Mouse (Mus musculus) ovary, adult 18-20 months (tissue): ENCODE results near the gene Map4k2.

Experiments
- DNase-seq: peaks from one replicate; pipeline ENCODE4 v3.0.0; 2022; ENCODE audit warnings: low spot score, mixed read lengths

The Map4k2 gene

DNA sequence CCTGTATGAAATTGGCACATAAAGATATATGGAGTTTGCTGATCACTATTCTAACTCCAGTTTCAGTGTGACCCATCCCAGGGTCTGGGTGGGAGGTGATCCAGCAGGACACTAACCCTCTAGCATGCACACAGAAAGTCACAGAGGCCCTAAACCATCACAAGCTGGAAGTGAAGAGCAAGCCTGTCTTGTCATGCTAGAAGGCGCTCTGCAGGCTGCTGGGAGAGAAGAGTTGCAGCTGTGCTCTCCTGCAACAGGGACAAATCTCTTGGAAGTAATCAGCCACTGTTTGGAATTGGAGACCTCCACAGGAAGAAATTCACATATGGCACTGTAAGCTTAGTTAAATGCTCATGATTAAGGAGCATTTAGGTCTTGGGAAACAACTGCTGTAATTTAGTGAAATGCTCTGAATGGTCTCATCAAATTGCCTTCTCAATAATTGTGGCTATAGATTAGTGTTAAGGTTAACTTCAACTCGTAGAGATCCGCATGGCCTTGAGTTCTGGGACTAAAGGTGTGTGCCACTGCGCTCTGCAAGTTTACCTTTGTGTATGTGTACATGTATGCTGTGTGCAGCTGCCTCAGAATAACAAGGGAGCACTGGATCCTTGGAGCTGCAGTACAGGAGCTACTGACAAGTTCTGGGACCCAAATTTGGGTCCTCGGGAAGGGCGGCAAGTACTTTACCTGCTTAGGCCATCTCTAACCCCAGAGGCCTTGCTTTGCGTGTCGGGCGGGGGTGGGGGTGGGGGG, 39.7 kb downstream of the Map4k2 start:
- DNase-seq = no peak

- no peak for DNase-seq
These were observed 40.3 kb downstream of the Map4k2 start for GRCm38 (mm10) chr19:6381238-6381637.

DNA sequence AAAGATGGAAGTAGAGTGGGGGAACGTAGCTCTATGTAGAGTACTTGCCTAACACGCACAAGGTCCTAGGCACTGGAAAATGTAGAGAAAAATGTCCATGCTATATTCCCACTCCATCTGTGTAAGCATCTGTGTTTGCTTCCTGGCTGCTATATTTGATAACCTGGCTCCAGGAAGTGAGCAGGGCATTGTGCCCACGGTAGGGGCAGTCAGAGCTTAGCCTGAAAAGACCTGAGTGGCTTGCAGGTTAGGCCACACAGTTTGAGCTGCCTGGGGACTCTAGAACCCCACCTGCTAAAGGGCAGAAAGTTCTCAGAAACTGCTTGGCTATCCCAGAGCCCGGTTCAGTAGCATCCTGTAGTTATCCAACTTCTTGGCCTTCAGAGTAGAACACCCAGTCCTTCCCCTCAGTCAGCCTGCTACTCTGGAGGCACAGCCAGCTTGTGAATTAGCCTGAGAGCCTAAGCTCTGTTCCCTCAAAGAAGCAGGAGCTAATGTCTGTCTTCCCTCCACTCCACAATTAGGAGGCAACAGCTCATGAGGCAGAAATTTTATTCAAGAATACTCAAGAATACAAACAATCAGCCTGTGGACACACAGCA, 41.5 kb downstream of the Map4k2 start:
- no peak for DNase-seq

DNA sequence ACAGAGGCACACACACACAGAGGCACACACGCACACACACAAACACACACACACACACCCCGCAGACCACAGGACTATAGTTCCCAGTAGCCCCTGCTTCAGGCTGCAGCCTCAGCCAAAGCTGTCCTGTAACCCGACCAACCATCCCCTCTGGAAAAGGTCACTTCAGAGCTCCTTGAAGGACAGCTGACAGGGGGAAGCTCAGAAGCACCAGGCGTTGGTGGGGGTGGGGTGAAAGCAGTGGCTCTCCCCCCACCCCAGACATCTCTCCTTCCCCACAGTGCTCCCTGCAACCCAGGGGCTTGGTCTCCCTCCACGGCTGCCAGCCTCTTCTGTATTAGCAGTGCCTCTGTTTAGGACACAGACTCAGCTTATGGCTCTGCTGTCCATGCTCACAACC, 42.5 kb downstream of the Map4k2 start:
- no peak for DNase-seq

- DNase-seq = peak; percentile 61
These were observed 43.2 kb downstream of the Map4k2 start, which contains the start of gene Pygm for GRCm38 (mm10) chr19:6384128-6384527. TSS of gene Pygm (plus strand) at chr19:6384399.

DNA sequence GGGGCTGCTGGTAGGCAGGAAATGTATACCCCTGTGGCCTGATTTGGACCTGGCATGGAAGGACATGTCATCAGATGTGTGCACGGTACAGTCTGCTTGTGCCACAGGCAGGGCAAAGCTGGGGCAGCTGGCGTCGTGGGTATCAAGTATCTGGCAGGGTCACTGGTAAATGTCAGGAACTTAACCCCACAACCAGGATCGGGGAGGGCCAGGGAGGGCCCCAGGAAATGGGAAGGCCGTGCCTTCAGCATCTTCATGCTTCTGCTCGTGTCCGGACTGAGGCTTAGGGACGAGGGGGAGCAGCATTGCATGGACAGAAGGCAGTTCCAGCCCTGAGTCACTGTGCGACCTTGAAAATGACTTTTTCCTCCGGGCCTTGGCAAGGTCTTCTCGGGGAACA, 44.0 kb downstream of the Map4k2 start:
- no peak for DNase-seq

DNA sequence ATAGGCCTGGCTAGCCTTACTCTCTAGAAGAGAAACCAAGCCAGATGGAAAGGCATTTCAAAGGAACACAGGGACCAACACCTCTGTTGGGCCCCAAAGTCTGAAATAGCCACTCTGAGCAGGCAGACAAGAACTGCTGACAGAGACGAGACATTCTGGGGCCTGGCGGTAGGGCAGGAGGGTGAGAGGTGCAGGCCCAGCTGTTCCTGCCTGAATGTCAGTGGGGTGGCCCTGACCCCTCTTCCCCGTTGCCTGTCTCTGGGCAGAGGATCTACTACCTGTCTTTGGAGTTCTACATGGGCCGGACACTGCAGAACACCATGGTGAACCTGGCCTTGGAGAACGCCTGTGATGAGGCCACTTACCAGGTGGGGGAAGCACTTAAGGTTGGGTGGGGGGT, 44.5 kb downstream of the Map4k2 start:
- no peak for DNase-seq

- DNase-seq = no peak
These were observed 44.9 kb downstream of the Map4k2 start for GRCm38 (mm10) chr19:6385821-6386220.

DNA sequence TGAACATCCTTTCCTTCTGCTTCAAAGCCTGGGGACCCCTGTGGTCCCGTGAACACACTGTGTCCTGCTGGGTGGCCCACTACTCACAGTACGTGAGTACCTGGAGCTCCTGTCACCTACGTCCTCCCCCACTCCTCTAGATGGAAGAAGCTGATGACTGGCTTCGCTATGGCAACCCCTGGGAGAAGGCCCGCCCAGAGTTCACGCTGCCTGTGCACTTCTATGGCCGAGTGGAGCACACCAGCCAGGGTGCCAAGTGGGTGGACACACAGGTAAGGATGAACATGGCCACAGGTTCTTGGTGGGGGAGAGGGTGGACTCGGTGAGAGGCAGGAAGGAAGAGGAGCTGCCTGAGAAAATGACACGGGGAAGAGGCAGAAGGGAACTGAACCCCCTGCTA, 45.3 kb downstream of the Map4k2 start:
- DNase-seq = no peak

- no peak for DNase-seq
These were observed 47.1 kb downstream of the Map4k2 start for GRCm38 (mm10) chr19:6388006-6388405.

DNA sequence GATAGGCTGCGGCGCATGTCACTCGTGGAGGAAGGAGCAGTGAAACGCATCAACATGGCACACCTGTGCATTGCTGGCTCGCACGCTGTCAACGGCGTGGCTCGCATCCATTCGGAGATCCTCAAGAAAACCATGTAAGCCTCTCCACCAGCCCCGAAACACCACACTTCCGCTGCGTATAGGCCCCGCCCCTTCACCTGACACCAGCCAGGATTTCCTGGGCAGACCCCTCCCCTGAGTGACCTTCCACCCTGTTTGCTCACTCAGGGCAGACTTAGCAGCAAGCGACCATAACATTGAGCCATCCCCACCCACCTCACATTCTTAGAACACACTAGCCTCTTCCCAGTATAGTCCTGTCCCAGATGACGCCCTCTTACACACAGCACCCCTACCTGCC, 48.9 kb downstream of the Map4k2 start:
- DNase-seq = no peak

- no peak for DNase-seq
These were observed 49.3 kb downstream of the Map4k2 start for GRCm38 (mm10) chr19:6390251-6390650.

GRCm38 (mm10) chr19:6392743-6393393, 51.9 kb downstream of the Map4k2 start:
- no peak for DNase-seq

- DNase-seq = no peak
These were observed 52.7 kb downstream of the Map4k2 start for GRCm38 (mm10) chr19:6393637-6394036.

DNA sequence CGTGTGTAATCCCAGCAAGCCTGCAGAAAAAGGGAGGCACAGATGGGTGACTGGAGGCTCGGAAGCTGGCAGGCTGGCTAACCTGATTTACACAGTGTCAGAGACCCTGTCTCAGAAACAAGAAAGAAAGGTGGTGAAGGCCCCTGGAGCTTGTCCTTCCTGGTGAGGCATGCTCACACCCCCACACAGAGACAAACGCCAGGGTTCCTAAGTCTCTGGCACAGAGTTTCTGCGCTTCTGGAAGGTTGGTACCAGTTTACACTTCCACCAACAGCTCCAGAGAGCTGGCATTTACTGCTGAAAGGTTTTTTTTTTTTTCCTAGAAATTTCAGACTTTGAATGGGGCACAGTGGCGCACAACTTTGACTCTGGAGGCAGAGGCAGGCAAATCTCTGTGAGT, 55.3 kb downstream of the Map4k2 start:
- DNase-seq = no peak

DNA sequence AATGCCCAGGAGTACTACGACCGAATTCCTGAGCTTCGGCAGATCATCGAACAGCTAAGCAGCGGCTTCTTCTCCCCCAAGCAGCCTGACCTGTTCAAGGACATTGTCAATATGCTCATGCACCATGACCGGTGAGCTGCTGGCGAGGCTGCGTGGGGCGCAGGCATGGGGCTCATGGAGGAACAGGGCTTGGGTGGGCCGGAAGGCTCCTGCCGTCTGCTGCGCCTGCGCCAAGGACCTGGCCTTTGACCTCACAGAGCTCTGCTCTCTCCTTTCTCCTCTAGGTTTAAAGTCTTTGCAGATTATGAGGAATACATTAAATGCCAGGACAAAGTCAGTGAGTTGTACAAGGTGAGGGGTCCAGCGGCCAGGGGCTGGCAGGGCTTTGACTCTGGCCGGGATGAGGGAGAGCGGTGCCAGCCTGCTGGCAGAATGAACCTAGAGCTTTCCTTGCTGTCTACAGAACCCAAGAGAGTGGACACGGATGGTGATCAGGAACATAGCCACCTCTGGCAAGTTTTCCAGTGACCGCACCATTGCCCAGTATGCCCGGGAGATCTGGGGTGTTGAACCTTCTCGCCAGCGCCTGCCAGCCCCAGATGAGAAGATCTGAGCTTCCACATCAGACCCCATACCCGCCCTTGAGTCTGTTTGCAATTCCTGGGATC, 56.8 kb downstream of the Map4k2 start:
- DNase-seq = no peak

DNA sequence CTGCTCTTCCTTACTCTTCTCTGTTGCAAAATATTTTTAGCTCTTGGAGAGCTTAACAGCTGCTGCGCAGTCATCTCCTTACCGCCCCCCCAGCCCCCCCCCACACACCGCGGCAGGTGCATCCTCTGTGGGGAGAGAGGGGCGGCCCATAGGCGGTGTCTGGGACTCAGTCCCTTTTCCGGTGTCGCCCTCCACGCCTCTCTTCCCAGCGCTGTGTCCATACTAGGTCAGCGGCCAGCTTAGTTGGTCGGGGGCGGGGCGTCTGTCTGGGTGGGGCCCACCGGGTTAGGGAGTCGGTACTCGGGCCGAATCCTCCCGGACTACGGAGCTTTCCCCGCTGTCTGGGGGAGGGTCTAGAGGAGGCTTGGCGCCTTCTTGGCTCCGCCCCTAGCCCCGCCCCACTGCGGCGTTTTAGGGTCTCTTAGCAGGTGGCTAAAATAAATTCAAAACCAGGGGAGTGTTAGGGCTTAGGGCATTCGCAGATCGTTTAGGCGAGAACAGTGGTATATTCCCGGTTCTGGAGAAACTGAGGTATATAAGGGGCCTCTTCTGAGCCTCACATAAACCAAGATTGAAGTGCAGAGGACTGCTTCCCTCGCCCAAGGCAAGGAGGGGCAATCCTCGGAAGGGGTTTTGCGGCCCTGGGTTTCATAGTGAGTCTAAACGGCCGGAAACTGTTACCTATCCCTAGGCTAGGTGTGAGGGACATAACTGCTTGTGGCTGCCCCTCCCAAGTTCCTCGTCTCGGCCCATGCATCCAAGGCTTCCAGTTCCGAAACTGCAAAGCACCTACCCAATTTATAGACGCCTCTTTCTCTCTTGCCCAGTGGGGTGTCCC, 57.7 kb downstream of the Map4k2 start:
- no peak for DNase-seq

- DNase-seq = no peak
These were observed 58.6 kb downstream of the Map4k2 start, which contains the start of gene Rasgrp2 for GRCm38 (mm10) chr19:6399285-6400095. TSS of gene Rasgrp2 (plus strand) at chr19:6399340.

DNA sequence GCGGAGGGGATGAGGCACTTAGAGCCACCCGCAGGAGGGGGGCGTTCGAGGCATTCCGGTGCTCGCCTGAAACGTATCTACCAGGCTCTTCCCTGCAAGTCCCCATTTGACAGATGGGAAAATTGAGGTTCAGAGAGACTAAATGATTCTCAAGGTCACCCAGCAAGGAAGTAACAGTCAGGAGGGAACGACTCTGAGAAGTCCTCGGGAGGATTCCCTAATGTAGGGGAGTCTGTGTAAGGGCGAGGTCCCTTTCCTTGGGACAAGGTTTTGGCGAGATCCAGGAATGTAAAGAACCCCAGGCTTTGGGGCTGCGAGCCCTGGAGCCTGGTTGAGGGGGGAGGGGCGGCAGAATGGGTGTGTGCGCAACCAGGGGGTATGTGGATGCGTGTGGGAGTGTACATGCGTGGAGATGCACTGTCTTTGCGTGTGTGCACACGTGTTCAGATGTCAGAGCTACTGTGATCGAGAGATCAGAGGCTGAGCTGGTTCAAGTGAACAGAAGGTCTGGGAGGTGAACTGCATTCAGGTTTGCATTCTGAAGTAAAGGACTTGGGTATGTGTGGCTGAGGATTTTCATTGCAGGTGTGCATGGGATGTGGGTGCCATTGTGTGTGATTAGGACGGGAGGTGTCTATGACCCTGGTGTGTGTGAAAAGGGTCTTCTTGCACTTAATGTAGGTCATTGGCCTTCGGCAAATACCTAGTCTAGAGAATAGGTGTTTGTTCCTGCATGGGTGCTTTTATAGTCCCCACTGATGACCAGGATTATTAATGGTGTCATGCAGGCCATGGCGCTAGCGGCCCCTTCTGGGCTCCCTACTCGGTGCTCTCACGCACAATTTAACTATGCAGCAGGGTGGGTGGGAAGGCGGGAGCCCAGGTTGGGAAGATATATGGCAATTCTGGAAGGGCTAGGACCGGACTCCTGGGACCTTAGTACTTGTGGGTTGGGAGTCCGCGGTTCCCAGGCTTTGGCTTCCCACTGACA, 59.5 kb downstream of the Map4k2 start:
- DNase-seq = no peak
